Mouse (Mus musculus) adrenal gland (tissue): ENCODE measurements around the gene Rad51b.

Experiments used
- intact Hi-C: fragments of 180-260 bp; cut with DNase I; formaldehyde crosslinking; loops from one replicate; pipeline ENCODE4 v1.15.1; 2025

The Rad51b gene

DNA sequence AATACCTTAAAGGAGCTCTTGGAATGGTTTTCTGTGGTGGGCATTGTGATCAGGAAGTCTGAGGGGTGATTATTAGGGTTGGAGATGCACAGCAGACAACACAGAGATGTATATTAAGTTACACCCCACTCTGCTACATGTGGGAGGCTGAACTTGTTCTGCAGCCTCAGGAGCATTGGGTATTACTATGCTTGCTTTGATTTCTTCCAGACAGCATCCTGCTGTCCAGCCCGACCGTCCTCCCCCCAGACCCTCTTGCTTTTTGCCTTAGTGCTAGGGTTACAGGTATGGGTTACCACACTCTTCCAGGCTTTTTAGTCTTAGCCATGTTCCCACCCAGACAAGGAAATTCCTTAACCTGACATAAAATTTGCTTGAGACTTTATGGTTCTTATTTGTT is 30.8 kb downstream of the Rad51b start:
- intact Hi-C loops, result no loop called here

DNA sequence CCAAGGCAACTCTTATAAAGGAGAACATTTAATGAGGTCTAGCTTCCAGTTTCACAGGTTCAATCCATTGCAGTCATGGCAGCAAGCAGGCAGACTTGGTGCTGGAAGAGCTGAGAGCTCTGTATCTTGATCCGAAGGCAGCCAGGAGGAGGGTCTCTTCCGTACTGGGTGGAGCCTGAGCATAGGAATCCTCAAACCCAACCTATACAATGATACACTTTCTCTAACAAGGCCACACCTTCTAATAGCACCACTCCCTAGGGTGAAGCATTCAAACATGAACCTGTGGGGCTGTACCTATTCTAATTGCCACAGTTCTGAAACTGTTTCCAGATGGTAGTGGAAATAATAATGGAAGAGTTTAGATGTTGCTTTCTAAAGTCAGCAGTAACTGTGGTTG is 33.5 kb downstream of the Rad51b start:
- intact Hi-C loops, result no loop called here

DNA sequence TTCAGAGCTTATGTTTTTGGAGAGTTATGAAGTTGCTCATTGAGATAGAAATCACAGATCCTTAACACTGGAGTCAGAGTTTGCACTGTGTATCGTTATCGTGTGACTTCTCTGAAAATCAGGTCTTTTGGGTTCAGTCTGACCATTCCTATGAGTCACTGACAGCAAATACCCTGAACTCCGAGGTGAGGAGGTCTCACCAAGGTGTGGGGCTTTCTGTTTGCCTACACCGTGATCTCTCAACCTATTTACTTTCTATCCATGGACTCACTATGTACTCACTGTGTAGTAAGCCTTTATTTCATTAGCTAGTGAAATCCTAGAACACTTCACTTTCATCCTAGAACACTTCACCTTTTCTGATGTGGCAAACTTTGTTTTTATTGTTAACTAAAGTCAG is 34.6 kb downstream of the Rad51b start:
- intact Hi-C loops, result no loop called here

DNA sequence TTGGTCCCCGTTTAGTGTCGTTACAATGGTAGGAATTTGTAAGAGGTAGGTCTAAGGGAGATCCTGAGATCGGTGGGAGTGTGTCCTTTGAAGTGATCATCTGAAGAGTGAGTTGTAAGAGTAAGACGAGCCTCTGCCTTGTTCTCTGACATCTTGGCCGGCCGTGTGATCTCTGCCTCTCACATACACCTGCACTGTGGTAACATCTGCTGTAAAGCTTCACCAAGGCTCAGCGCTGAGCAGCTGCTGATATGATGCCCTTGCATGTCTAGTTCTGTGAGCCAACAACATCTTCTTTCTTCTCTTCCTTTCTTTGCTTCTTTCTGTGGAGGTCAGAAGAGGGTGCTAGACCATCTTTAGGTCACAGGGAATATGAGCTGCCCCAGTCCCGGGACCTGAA is 41.7 kb downstream of the Rad51b start:
- intact Hi-C loops, result no loop called here

DNA sequence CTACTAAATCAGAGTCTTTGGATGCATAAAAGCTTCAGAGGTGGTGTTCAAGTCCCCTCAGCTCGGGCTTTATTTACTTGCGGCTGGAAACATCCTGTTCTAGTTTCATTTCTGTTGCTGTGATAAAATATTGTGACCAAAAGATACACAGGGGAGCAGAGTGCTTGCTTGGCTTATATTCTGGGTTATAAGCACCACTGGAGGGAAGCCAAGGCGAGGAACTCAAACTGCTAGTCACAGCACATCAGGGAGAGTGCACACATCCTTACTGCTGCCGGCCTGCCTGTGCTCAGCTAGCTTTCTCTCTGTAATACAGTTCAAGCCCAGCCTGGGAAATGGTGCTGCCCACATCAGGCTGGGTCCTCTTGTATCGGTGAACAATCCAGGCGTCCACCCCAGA is 43.4 kb downstream of the Rad51b start:
- intact Hi-C loops, result no loop called here

DNA sequence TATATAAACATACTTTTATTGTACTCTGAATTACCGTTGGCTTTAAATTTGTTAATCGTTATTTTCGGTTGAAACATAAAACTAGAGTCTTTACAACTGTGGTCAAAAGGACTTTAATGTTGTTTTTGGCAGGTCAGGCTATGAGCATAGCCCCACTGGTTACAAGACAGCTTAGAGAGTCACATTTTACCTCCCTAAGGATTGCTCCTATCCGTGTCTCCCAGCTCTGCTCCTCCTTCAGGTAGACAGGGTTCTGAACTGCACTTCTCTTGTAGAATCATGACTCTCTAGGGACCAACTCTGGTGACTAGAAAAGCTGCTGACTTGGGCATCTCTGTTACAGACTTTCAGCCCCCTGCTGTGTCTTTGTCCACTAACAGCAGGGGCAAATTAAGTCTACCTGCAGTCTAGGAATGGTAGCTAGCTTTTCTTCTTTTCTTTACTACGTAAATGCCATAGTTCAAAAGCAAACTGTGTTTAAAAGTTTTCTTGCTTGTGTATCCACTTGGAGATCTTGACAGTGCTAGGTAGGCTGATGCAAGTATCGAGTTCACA is 44.3 kb downstream of the Rad51b start:
- intact Hi-C loops, result no loop called here

DNA sequence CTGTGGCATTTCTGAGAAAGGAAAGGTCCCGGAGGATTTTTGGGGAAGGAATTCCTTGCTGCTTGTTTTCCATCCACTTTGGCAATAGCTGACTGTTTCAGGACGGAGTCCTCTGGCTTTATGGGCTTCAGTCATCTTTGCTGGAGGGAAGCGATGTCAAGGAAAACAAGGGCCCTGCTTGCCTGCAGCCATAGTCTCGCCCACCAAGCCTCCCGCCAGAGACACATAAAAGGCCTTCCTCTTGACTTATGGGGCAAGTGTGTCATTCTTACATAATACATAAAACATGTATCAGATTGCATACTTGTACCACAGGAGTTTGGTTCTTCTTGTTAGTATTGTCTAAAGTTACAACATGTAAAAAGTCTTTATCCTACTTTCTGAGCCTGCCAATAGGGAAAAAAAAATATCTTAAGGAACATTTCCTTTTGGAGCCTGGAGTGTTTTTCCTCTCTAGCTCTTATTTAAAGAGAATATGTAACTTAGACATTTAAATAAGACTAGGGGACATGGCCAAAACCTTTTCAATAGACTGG is 49.2 kb downstream of the Rad51b start:
- intact Hi-C loops, result loop anchor here (5.0 kb wide), 1 partner anchor 801 kb away; no protein-coding TSS in a partner anchor

DNA sequence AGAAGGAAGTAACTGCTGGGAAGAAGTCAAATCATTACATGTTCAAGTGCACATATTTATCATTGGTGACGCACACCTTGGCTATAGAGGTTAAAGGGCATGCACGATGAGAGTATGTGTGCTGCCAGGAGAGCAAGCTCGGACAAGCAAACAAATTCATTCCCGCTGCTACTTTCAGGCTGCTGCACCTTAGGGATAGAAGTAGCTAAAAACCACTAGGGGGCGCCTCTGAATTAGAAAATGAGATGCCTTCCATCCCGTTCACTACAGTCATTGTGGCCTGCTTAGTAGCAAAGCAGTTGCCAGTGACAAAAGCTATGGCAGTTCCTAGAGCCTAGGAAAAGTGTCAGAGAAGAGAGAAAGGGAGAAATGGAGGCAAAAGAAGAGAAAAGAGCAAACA is 50.6 kb downstream of the Rad51b start:
- intact Hi-C loops, result loop anchor here (5.0 kb wide), 1 partner anchor 800 kb away; no protein-coding TSS in a partner anchor

DNA sequence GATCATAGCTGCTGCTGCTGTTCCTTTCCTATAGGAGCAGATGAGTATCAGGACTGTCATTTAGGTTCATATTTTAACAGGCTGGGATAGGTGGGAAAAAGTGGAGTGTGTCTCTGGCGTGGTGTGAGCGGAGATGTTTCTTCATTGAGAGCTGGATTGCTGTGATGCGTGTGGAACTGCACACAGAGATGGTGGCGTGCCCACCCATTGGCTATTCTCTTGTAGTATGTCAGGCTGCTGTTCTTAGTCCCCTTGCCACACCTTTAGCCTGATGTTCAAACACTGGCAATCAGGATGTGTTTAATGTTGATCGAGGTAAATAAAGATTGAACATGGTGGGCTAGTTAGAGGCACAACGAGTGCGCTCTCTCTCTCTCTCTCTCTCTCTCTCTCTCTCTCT is 54.4 kb downstream of the Rad51b start:
- intact Hi-C loops, result loop anchor here (10.0 kb wide), 1 partner anchor 253 kb away; no protein-coding TSS in a partner anchor

DNA sequence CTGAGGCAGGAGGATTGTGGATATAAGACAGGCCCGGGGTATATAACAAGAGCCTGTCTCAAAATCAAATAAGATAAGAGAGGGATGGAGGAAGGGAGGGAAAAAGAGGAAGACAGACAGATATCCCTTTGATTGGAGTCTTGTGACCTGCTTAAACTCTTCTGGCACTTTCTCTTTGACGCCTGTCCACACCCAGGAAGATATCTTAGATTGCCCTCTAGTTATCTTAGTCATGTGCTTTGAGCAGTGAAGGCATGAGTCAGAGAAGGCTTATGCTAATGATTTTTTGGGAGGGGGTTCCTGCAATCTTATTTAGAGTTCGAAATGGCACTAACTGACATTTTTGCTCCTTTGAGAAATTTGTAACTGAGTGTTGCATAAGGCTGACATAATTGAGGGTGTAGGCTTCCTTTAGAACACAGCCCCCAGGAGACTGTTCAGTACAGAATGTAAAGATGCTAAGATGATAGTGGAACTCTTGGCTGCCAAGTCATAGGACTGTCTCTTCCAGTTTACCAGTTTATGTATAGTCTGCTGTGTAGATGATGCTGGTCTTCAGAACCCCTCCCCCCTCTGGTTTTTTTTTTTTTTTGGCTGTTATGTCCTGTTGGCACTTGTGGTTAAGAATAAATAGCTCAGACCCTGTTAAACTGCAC is 55.1 kb downstream of the Rad51b start:
- intact Hi-C loops, result loop anchor here (10.0 kb wide), 1 partner anchor 253 kb away; no protein-coding TSS in a partner anchor

DNA sequence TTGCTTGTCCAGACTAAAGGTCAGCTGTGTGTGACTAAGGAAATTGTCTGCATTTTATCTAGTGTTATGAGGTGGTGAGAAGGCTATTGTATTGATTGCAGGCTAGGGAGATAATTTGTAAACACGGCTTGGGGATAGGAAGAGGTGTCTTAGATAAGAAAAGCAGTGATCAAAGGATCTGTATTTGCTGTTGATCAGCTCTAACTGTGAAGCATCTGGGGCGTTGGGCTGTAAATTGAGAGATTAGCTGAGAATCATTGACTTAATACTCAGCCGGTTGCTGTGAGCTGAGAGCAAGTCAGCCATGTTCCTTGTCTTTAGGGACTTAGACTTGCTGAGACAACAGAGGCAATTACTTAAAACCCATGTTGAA is 55.6 kb downstream of the Rad51b start:
- intact Hi-C loops, result loop anchor here (10.0 kb wide), 1 partner anchor 252 kb away; no protein-coding TSS in a partner anchor

DNA sequence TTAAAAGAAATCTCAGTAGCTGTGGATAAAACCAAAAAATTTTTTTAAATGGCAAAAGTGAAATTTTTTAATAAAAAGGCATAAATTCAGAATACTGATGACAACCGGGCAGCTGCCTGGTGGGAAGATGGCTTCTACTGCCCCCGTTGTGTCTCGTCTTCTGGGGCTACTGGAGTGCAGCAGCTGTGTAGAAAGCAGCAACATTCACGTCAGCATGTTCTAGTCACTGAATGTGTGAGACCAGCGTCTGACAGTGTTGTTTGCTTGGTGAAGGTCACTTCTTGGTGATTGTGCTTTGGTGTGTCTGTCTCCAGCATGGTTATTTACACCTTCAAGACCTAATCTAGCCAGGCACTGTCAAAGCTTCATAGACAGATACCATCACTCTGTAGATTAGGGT is 56.3 kb downstream of the Rad51b start:
- intact Hi-C loops, result loop anchor here (10.0 kb wide), 1 partner anchor 251 kb away; no protein-coding TSS in a partner anchor

DNA sequence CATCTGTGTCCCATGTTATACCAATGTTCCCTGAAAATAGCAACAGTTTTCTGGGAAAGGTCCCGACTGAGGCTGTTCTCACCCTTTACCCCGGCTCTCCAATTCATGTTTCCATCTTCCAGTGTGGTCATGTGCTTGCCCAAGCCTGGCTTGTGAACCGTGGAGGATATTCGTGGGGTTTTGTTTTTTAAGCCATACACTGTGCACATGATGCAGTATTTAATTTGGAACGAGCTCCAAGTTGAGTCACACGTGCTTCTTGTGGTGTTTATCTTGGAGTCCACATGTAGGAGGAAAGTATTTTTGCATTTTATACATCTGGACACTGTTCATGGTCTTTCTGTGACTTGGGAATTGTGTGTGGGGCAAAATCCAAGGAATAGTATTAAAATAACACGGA is 57.5 kb downstream of the Rad51b start:
- intact Hi-C loops, result loop anchor here (10.0 kb wide), 1 partner anchor 250 kb away; no protein-coding TSS in a partner anchor

DNA sequence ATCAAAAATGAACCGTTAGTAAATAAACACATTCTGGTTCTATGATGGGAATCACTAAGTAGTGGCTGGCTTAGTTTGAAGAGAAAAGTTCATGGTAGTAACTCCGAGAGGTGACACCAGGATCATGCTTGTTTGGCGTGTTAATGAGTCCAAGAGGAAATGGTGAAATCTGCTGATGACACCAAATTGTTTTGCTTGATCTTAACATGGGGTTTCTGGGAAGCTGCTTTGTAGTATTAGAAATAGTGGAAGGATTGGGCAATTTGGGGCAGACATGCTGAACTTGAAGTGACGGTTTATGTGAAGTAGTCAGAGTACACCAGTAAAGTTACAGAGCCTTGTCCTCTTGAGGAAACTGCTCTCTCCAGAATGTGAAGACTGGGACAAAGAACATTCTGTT is 59.1 kb downstream of the Rad51b start:
- intact Hi-C loops, result loop anchor here (10.0 kb wide), 1 partner anchor 249 kb away; no protein-coding TSS in a partner anchor

DNA sequence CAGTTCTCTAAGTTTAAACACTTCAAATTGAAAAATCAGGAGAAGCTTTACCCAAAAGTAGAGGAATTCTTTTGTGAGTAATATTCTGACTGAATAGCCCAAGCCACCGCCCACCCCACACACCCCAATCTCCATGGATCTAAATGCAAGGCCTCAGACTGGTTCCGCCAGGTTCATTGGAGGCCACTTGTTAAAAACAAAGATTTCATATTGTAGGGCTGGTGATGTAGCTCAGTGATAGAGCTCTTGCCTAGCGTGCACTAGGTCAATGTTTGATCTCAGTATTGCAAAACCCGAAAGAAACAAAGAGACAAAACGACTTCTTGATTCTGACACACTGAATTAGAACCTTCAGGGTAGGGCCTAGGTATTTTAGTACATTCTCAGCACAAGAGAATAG is 60.5 kb downstream of the Rad51b start:
- intact Hi-C loops, result loop anchor here (2.0 to 10.0 kb wide), 2 partner anchors 247 to 783 kb away; no protein-coding TSS in a partner anchor

DNA sequence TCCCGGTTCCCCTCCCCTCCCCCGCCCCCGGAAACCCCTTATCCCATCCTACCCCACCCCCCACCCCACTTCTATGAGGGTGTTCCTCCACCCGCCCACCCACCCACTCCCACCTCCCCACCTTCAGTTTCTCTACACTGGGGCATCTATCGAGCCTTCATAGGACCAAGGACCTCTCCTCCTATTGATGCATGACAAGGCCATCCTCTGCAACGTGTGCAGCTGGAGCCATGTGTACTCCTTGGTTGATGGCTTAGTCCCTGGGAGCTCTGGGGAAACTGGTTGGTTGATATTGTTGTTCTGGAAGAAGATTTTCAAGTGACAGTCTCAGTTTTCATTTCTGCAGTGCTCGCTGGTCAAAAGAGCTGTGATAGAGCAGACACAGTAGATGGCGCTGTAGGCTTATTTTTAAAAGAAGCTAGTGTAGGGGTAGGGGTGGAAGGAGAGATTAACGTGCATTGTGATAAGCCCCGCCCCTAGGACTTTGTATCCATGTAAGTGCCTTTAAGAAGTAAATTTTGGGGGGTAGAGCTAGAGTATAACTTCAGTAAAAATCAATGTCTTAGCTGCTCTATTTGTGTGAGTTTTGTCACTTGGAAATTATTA is 61.6 kb downstream of the Rad51b start:
- intact Hi-C loops, result loop anchor here (2.0 to 10.0 kb wide), 2 partner anchors 246 to 782 kb away; no protein-coding TSS in a partner anchor

DNA sequence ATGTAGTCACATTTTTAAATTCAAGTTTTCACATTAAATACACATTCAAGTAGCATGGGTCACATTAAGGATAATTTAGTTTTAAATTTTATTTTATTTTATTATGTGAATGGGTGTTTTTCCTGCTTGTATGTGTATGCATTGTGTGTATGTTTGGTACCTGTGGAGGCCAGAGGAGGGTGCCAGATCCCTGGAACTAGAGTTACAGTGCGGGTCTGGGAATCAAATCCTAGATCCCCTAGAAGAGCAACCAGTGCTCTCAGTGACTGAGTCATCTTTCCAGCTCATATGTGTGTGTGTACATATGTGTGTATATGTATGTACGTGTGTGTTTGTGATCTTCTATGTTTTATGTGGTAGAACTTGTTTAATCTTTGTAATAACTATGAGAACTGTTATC is 62.3 kb downstream of the Rad51b start:
- intact Hi-C loops, result loop anchor here (2.0 to 10.0 kb wide), 2 partner anchors 245 to 781 kb away; no protein-coding TSS in a partner anchor

DNA sequence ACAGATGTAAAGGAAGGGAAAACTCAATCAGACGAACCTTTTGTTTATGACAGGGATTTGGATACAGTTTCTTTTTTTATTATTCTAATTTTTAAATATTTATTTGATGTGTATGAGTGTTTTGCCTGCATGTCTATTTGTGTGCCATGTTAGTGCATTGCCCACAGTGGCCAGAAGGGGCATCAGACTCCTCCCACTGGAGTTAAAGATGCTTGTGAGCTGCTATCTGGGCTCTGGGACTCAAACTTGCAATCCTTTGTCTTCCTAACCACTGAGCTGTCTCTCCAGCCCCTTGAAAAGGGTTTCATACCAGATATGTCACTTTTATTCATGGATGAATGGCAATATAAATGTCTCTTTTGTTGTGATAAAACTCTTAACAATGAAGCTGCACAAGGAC is 65.1 kb downstream of the Rad51b start:
- intact Hi-C loops, result loop anchor here (10.0 kb wide), 1 partner anchor 143 kb away; no protein-coding TSS in a partner anchor

DNA sequence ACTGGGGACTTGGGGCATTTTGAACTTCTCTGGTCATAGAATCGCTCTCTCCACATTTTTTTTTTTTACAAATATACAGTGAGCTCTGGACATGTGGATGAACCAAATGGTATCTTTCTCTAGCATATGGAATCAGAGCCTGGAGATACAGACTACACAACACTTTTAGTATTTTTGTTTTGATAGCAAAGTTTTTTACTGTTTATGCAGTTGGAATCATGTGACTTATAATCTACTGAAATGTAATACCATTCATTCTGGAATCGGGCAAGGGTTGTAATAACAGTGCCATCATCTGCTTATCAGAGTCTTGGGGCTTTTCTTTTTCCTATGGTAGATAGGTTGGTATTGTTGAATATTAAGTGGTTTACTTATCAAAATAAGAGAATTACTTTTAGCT is 67.2 kb downstream of the Rad51b start:
- intact Hi-C loops, result loop anchor here (10.0 kb wide), 1 partner anchor 141 kb away; no protein-coding TSS in a partner anchor

DNA sequence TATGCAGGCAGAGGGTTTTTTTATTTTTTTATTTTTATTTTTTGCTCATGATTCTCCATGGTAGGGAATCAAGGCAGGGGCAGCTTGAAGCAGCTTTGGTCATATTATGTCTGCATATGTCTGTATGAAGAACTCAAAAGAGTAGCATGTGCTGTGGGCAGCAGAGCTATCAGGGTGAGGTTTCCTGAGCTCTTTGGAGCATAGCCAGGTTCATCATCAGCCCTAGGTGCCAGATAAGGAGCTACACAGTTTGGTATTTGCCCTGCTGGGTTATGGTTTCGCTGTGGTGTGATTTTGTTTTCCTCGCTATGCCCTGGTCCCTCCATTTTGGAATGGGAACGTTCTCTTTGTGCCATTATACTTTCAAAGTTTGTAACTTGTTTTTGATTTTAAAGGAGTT is 71.7 kb downstream of the Rad51b start:
- intact Hi-C loops, result loop anchor here (10.0 kb wide), 1 partner anchor 136 kb away; no protein-coding TSS in a partner anchor

DNA sequence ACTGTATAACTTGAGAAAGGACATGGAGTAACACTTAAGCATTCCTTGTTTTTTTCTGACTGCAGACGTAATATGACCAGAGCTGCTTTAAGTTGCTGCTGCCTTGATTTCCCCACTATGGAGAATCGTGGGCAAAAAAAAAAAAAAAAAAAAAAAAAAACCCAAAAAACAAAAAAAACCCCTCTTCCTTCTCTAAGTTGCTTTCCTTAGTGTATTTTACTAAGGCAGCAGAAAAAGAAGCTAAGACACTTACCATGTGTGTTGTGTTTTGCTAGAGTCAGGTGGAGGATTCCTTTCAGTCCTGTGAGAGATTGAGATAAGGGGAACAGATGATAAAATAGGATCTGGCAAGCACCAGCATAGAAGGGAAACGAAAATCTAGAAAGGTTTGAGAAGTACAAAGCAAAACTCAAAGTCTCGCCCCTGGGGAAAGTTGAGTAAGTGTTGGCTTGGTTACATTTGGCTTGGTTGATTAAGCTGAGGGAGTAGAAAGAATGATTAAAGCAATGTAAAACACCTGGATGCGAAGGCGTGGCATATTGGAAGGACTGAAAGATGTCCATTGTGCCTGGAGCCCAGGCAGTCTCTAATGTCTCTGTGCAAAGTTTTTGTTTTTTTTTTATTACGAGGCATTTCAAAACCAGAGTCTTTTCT is 72.6 kb downstream of the Rad51b start:
- intact Hi-C loops, result loop anchor here (10.0 kb wide), 1 partner anchor 135 kb away; no protein-coding TSS in a partner anchor
